In genomic region chr17:37044651-37045244, GRCm38 (mm10) we compare ENCODE assay signal across 9 mouse cellular contexts. TPM values are rescaled to one million over a fixed set of nuclear protein-coding genes. Genes with fewer than 3 reads are reported as not detected.
DNase-seq lines count a peak whose midpoint lies in the region; ATAC-seq and TF ChIP-seq lines count a peak whose summit lies in the region.
"Had no signal": no experiment of that assay in that cellular context is flagged by ENCODE, and none has a peak within 500 bp of the region (broad histone marks: within the 10 kb centered on the region; RNA-seq: fewer than 3 reads in every experiment).

No protein-coding gene starts in this region.

- no peaks in the 10 kb centered on the region for H3K9me3 ChIP-seq in hindbrain, embryonic 14.5 days (ENCODE audit: control insufficient read depth, low read length)
- H3K9me3 ChIP-seq in midbrain, embryonic 10.5 days (replicated peaks), result no peaks in the 10 kb centered on the region

- H3K4me2 ChIP-seq in hindbrain, embryonic 14.5 days (replicated peaks), result peak overlapping the region; percentile 89

- no peak for DNase-seq in cerebellum, adult 2 months
- no peak for DNase-seq in cerebellum, postnatal 14 days
- DNase-seq in NIH3T3 (ENCODE audit: low read depth), result peak; percentile 18
- no peak for DNase-seq in hindbrain, embryonic 14.5 days (ENCODE audit: low spot score)
- no peak for DNase-seq in midbrain, embryonic 10.5 days (ENCODE audit: low spot score)
- DNase-seq in retina, embryonic 14.5 days (ENCODE audit: low spot score), result no peak
- no peak for DNase-seq in embryo, embryonic 10 days (ENCODE audit: low spot score)

- H3K4me1 ChIP-seq in cerebellum, adult 2 months (ENCODE audit: control insufficient read depth, insufficient read depth, low read length), result peaks cover 12% of the 10 kb centered on the region
- H3K4me1 ChIP-seq in hindbrain, embryonic 14.5 days (replicated peaks; ENCODE audit: control insufficient read depth, insufficient read depth, low read length), result peaks cover 30% of the 10 kb centered on the region
- H3K4me1 ChIP-seq in midbrain, embryonic 10.5 days, result peaks cover 40% of the 10 kb centered on the region

- no peaks in the 10 kb centered on the region; the same call in 1 of the 2 replicates for H3K36me3 ChIP-seq in hindbrain, embryonic 14.5 days (replicated peaks; ENCODE audit: control insufficient read depth, insufficient read depth)
- no peaks in the 10 kb centered on the region for H3K36me3 ChIP-seq in midbrain, embryonic 10.5 days

- WGBS in cerebellum, adult 2 months, result 68% methylated on average over 7 of the region's 7 CpGs
- 83% methylated on average over 7 of the region's 7 CpGs for WGBS in hindbrain, embryonic 14.5 days
- 84% methylated on average over 7 of the region's 7 CpGs for WGBS in midbrain, embryonic 10.5 days

- peak overlapping the region; percentile 98 for H3K4me3 ChIP-seq in cerebellum, adult 2 months (replicated peaks; ENCODE audit: insufficient read depth, low read depth, low read length)
- H3K4me3 ChIP-seq in hindbrain, embryonic 14.5 days (replicated peaks; ENCODE audit: low read length), result peak overlapping the region; percentile 96
- peak overlapping the region; percentile 92 for H3K4me3 ChIP-seq in midbrain, embryonic 10.5 days
- H3K4me3 ChIP-seq: erythroblast, embryonic 14.5 days had no signal

- H3K9ac ChIP-seq in hindbrain, embryonic 14.5 days, result peak overlapping the region; percentile 99

- TF ChIP-seq POLR2A in cerebellum, adult 2 months (IDR thresholded peaks at IDR 0.05; ENCODE audit: borderline replicate concordance, insufficient read depth, low read length), result no peak

- H3K27ac ChIP-seq in cerebellum, adult 2 months (ENCODE audit: insufficient read depth, low read length), result peak overlapping the region; percentile 100
- H3K27ac ChIP-seq in hindbrain, embryonic 14.5 days, result peak overlapping the region; percentile 97
- H3K27ac ChIP-seq in midbrain, embryonic 10.5 days (replicated peaks), result peak overlapping the region; percentile 96

- H3K27me3 ChIP-seq in cerebellum, adult 2 months (ENCODE audit: control insufficient read depth, insufficient read depth, low read length), result no peaks in the 10 kb centered on the region
- H3K27me3 ChIP-seq in hindbrain, embryonic 14.5 days (ENCODE audit: control insufficient read depth, insufficient read depth, low read length), result no peaks in the 10 kb centered on the region
- peaks cover 30% of the 10 kb centered on the region for H3K27me3 ChIP-seq in midbrain, embryonic 10.5 days (ENCODE audit: low read depth, poor library complexity, severe bottlenecking)

- ATAC-seq in hindbrain, embryonic 14.5 days (ENCODE audit: low FRiP score), result no peak
- no peak for ATAC-seq in frontal cortex, adult (ENCODE audit: low TSS enrichment)

- no peak for TF ChIP-seq CTCF in cerebellum, adult 2 months (IDR thresholded peaks at IDR 0.05; ENCODE audit: borderline replicate concordance, insufficient read depth, low read depth, low read length)

RNA-seq across cellular contexts. Expression of gene Gabbr1, which starts 1.0 kb away (rescaled TPM):
- polyA plus RNA-seq in cerebellum, adult 2 months (2012; rRNA removed), result 403 and 405 TPM in 2 replicates
- 114 and 117 TPM in 2 replicates for polyA plus RNA-seq in hindbrain, embryonic 14.5 days (2014; fragmentation: Nextera tagmentation; extraction: Ambion mirVana)
- 7.9 and 12.2 TPM in 2 replicates for polyA plus RNA-seq in midbrain, embryonic 10.5 days (2016; fragmentation: Nextera tagmentation; extraction: Ambion mirVana)

RNA-seq across cellular contexts. Expression of gene Mog, which starts 21.6 kb away (rescaled TPM):
- polyA plus RNA-seq in cerebellum, adult 2 months (2012; rRNA removed), result 145 and 178 TPM in 2 replicates
- polyA plus RNA-seq in hindbrain, embryonic 14.5 days (2014; fragmentation: Nextera tagmentation; extraction: Ambion mirVana), result 2.2 and 3.1 TPM in 2 replicates
- polyA plus RNA-seq in midbrain, embryonic 10.5 days (2016; fragmentation: Nextera tagmentation; extraction: Ambion mirVana), result 0.10 and 0.15 TPM in 2 replicates
- polyA plus RNA-seq: erythroblast, embryonic 14.5 days had no signal

RNA-seq across cellular contexts. Expression of gene Olfr90, which starts 43.6 kb away (rescaled TPM):
- not detected in 2 replicates for polyA plus RNA-seq in cerebellum, adult 2 months (2012; rRNA removed)
- polyA plus RNA-seq in hindbrain, embryonic 14.5 days (2014; fragmentation: Nextera tagmentation; extraction: Ambion mirVana), result not detected in 2 replicates
- 0.17 TPM in 1 of 2 replicates, not detected in the other for polyA plus RNA-seq in midbrain, embryonic 10.5 days (2016; fragmentation: Nextera tagmentation; extraction: Ambion mirVana)
- polyA plus RNA-seq: erythroblast, embryonic 14.5 days had no signal

RNA-seq across cellular contexts. Expression of gene Zfp57, which starts 43.8 kb away (rescaled TPM):
- polyA plus RNA-seq in cerebellum, adult 2 months (2012; rRNA removed), result 10.3 and 12.0 TPM in 2 replicates
- 225 and 236 TPM in 2 replicates for polyA plus RNA-seq in hindbrain, embryonic 14.5 days (2014; fragmentation: Nextera tagmentation; extraction: Ambion mirVana)
- polyA plus RNA-seq in midbrain, embryonic 10.5 days (2016; fragmentation: Nextera tagmentation; extraction: Ambion mirVana), result 61.6 and 87.8 TPM in 2 replicates
- polyA plus RNA-seq: erythroblast, embryonic 14.5 days had no signal

RNA-seq across cellular contexts. Expression of gene Olfr91, which starts 53.3 kb away (rescaled TPM):
- polyA plus RNA-seq in cerebellum, adult 2 months (2012; rRNA removed), result not detected in 2 replicates
- polyA plus RNA-seq in hindbrain, embryonic 14.5 days (2014; fragmentation: Nextera tagmentation; extraction: Ambion mirVana), result not detected in 2 replicates
- not detected in 2 replicates for polyA plus RNA-seq in midbrain, embryonic 10.5 days (2016; fragmentation: Nextera tagmentation; extraction: Ambion mirVana)
- polyA plus RNA-seq: erythroblast, embryonic 14.5 days had no signal

Comparison
In these comparisons a context has a peak if more than half of its experiments do, and no peak if none do; other contexts are left out.
1. RNA of gene Mog, which starts 21.6 kb away (polyA plus RNA-seq): 145 to 178 TPM in cerebellum, adult 2 months; 2.2 to 3.1 TPM in hindbrain, embryonic 14.5 days and 0.10 to 0.15 TPM in midbrain, embryonic 10.5 days; every median in the first group is over 10 times any median in the second.
2. Peak in every context shown above with its lines, with median percentiles within 50 percentile points of each other: H3K27ac ChIP-seq and H3K4me3 ChIP-seq.